Mouse (Mus musculus): ENCODE data around the gene Endod1. TPM values are rescaled to one million over a fixed set of nuclear protein-coding genes. Genes with fewer than 3 reads are reported as not detected.
A peak's percentile ranks its signal among the peaks of the same experiment; 100 is the strongest.

Gene Endod1
- polyA plus RNA-seq, 1 experiment from 2014 or later = 26.8 TPM

- no peak overlapping the region for H3K4me3 ChIP-seq (ENCODE audit: low read depth, low read length)
- DNase-seq (ENCODE audit: low spot score) (no peak), ATAC-seq (replicated peaks; ENCODE audit: low FRiP score, low TSS enrichment, low read depth) (no peak)
- no peak overlapping the region for H3K4me2 ChIP-seq (ENCODE audit: low read length)
- H3K36me3 ChIP-seq (ENCODE audit: control insufficient read depth, insufficient read depth, low read length) = no peaks in the 10 kb centered on the region
- no peaks in the 10 kb centered on the region for H3K9me3 ChIP-seq (ENCODE audit: control insufficient read depth, low read length)
- H3K9ac ChIP-seq (ENCODE audit: low read length) = no peak overlapping the region
- no peaks in the 10 kb centered on the region for H3K27me3 ChIP-seq (replicated peaks; ENCODE audit: control insufficient read depth, insufficient read depth, low read length)
- H3K27ac ChIP-seq (ENCODE audit: low read depth) = no peak overlapping the region
- WGBS = 74% methylated on average over 3 of the region's 3 CpGs
- H3K4me1 ChIP-seq (replicated peaks; ENCODE audit: control insufficient read depth, insufficient read depth, low read length) = no peaks in the 10 kb centered on the region
Measured at GRCm38 (mm10) chr9:14396819-14397448, 15.6 kb upstream of the Endod1 start.

DNA sequence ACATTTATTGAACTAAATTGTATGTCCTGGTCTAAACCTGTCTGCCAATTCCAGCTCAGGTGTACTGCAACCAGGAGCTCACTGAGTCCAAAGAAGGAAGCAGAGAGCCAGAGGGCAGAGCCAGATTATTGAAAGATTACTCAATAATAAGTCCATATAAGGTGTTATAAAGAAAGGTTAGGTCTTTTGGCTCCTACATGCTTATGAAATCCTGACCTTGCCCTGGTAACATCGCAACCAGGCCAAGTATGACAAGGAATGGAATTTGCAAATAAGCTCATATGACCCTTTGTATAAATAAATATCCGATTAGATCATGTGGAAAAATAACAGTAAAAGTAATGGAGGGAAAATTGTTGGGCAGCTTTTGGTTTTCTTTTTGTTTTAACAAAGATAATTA, 14.8 kb upstream of the Endod1 start:
- H3K4me1 ChIP-seq (replicated peaks; ENCODE audit: control insufficient read depth, insufficient read depth, low read length) = no peaks in the 10 kb centered on the region
- WGBS = 74% methylated on average over 2 of the region's 2 CpGs

DNA sequence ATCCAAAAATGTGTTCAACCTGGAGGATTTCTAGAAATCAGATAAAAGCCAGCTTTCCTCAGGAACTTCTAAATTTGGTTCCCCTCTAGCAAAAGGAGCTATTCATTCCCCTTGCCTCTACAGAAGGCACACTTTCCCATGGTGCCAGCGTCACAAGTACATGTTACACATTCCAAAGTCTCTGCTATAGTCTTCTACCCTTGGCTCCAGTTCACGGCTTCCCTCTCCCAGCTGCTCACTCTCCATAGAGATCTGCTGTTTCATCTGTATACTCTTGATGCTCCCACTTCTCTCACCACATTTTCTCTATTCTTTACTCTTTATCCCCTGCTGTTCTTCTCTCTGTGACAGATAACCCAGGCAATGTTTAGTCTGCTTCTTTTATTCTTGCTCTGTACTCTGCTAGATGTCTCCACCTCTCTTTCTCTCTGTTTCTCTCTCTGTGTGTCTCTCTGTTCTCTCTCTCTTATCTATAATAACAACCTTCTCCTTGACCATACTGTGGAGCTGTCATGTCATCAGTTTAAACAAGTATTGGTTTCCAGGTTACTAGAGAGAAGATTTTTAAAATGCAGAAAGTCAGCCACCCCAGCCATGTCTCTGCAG, 13.8 kb upstream of the Endod1 start:
- ATAC-seq (replicated peaks; ENCODE audit: low FRiP score, low TSS enrichment, low read depth) (no peak), DNase-seq (ENCODE audit: low spot score) (no peak)
- Histone ChIP-seq H3K4me1 (replicated peaks; ENCODE audit: control insufficient read depth, insufficient read depth, low read length) (no peaks in the 10 kb centered on the region), H3K27me3 (replicated peaks; ENCODE audit: control insufficient read depth, insufficient read depth, low read length) (no peaks in the 10 kb centered on the region), H3K27ac (ENCODE audit: low read depth) (no peak overlapping the region), H3K4me3 (ENCODE audit: low read depth, low read length) (no peak overlapping the region), H3K9me3 (ENCODE audit: control insufficient read depth, low read length) (no peaks in the 10 kb centered on the region), H3K9ac (ENCODE audit: low read length) (no peak overlapping the region), H3K36me3 (ENCODE audit: control insufficient read depth, insufficient read depth, low read length) (no peaks in the 10 kb centered on the region), H3K4me2 (ENCODE audit: low read length) (no peak overlapping the region)
- WGBS = 37% methylated on average over 2 of the region's 2 CpGs

More for the DNA sequence above, 14.8 kb upstream of the Endod1 start:
- Histone ChIP-seq H3K4me2 (ENCODE audit: low read length) (no peak overlapping the region), H3K36me3 (ENCODE audit: control insufficient read depth, insufficient read depth, low read length) (no peaks in the 10 kb centered on the region), H3K27ac (ENCODE audit: low read depth) (no peak overlapping the region), H3K9ac (ENCODE audit: low read length) (no peak overlapping the region), H3K27me3 (replicated peaks; ENCODE audit: control insufficient read depth, insufficient read depth, low read length) (no peaks in the 10 kb centered on the region), H3K9me3 (ENCODE audit: control insufficient read depth, low read length) (no peaks in the 10 kb centered on the region), H3K4me3 (ENCODE audit: low read depth, low read length) (no peak overlapping the region)
- DNase-seq (ENCODE audit: low spot score) = no peak
- ATAC-seq (replicated peaks; ENCODE audit: low FRiP score, low TSS enrichment, low read depth) = no peak

DNA sequence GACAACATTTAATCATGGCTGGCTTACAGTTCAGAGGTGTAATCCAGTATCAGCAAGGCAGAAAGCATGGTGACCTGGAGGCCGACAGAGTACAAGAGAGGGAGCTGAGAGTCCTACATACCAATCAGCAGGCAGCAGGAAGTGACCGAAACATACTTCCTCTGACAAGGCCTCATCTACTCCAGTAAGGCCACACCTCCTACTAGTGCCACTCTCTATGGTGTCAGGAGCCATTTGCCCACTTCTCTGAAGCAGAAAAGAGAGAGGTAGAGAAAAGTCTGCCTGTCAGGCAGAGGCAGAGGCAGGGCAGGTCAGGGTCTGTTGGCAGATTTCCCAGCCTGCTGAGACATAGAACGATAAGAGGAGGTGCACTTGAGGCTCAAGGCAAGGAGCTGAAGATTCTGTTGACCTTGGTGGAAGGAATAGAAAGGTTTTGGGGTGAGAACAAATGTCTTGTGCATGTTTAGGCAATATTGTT, 10.6 kb upstream of the Endod1 start:
- Histone ChIP-seq H3K9me3 (ENCODE audit: control insufficient read depth, low read length) (no peaks in the 10 kb centered on the region), H3K4me1 (replicated peaks; ENCODE audit: control insufficient read depth, insufficient read depth, low read length) (no peaks in the 10 kb centered on the region)
- no peak for DNase-seq (ENCODE audit: low spot score)

DNA sequence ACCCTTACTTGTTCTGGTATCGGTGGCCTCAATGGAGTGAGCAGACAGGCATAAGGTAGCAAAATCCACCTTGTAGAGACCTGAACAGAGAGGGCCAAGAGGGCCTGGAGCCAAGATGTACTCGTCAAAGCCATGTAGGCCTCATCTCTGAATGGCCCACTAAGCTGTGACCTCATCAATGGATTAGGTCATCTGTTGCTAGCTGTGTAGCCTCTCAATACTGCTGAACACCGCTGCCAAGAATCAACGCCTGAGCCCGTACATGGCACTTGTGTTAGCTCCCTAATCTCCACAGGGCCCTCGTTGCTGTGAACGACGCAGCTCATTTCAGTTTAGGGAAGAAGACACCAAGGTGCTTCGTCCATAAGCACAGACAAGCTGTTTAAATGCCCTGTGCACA, 10.0 kb upstream of the Endod1 start:
- H3K27me3 ChIP-seq (replicated peaks; ENCODE audit: control insufficient read depth, insufficient read depth, low read length) = no peaks in the 10 kb centered on the region
- no peak overlapping the region for H3K27ac ChIP-seq (ENCODE audit: low read depth)
- no peaks in the 10 kb centered on the region for H3K9me3 ChIP-seq (ENCODE audit: control insufficient read depth, low read length)
- H3K9ac ChIP-seq (ENCODE audit: low read length) = no peak overlapping the region
- DNase-seq (ENCODE audit: low spot score) (no peak), ATAC-seq (replicated peaks; ENCODE audit: low FRiP score, low TSS enrichment, low read depth) (no peak)
- H3K36me3 ChIP-seq (ENCODE audit: control insufficient read depth, insufficient read depth, low read length) = no peaks in the 10 kb centered on the region
- no peaks in the 10 kb centered on the region for H3K4me1 ChIP-seq (replicated peaks; ENCODE audit: control insufficient read depth, insufficient read depth, low read length)
- WGBS = 93% methylated on average over 9 of the region's 9 CpGs
- H3K4me3 ChIP-seq (ENCODE audit: low read depth, low read length) = no peak overlapping the region
- H3K4me2 ChIP-seq (ENCODE audit: low read length) = no peak overlapping the region

More for the DNA sequence above, 10.6 kb upstream of the Endod1 start:
- Histone ChIP-seq H3K27ac (ENCODE audit: low read depth) (no peak overlapping the region), H3K4me3 (ENCODE audit: low read depth, low read length) (no peak overlapping the region), H3K27me3 (replicated peaks; ENCODE audit: control insufficient read depth, insufficient read depth, low read length) (no peaks in the 10 kb centered on the region), H3K36me3 (ENCODE audit: control insufficient read depth, insufficient read depth, low read length) (no peaks in the 10 kb centered on the region), H3K4me2 (ENCODE audit: low read length) (no peak overlapping the region), H3K9ac (ENCODE audit: low read length) (no peak overlapping the region)
- WGBS = 76% methylated on average over 3 of the region's 3 CpGs
- no peak for ATAC-seq (replicated peaks; ENCODE audit: low FRiP score, low TSS enrichment, low read depth)

DNA sequence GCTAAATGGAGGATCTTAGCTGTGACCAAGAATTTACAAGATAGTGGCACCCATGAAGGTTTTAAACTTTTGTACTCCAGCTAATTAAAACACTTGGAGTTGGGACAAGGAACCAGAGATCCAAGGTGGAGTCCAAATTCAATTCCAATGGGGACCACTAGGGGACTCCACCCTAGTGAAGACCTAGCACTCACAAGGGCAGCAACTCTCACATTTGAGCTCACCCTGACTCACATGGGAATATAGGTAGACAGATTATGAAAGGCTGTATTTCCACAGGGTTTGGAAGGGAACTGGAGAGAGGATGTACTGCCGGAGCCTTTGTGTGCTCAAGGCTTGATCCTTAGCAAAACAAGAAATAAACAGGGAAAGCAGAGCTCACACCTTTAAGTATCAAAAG, 9.0 kb upstream of the Endod1 start:
- H3K4me2 ChIP-seq (ENCODE audit: low read length) = no peak overlapping the region
- no peaks in the 10 kb centered on the region for H3K27me3 ChIP-seq (replicated peaks; ENCODE audit: control insufficient read depth, insufficient read depth, low read length)
- H3K9me3 ChIP-seq (ENCODE audit: control insufficient read depth, low read length) = no peaks in the 10 kb centered on the region
- no peak for DNase-seq (ENCODE audit: low spot score)
- 97% methylated on average over 1 of the region's 1 CpGs for WGBS
- H3K27ac ChIP-seq (ENCODE audit: low read depth) = no peak overlapping the region
- no peaks in the 10 kb centered on the region for H3K36me3 ChIP-seq (ENCODE audit: control insufficient read depth, insufficient read depth, low read length)
- no peak overlapping the region for H3K4me3 ChIP-seq (ENCODE audit: low read depth, low read length)
- no peaks in the 10 kb centered on the region for H3K4me1 ChIP-seq (replicated peaks; ENCODE audit: control insufficient read depth, insufficient read depth, low read length)
- H3K9ac ChIP-seq (ENCODE audit: low read length) = no peak overlapping the region
- no peak for ATAC-seq (replicated peaks; ENCODE audit: low FRiP score, low TSS enrichment, low read depth)

- 76% methylated on average over 4 of the region's 4 CpGs for WGBS
- no peak overlapping the region for H3K9ac ChIP-seq (ENCODE audit: low read length)
- H3K36me3 ChIP-seq (ENCODE audit: control insufficient read depth, insufficient read depth, low read length) = no peaks in the 10 kb centered on the region
- H3K27ac ChIP-seq (ENCODE audit: low read depth) = no peak overlapping the region
- H3K4me3 ChIP-seq (ENCODE audit: low read depth, low read length) = no peak overlapping the region
- no peaks in the 10 kb centered on the region for H3K4me1 ChIP-seq (replicated peaks; ENCODE audit: control insufficient read depth, insufficient read depth, low read length)
- H3K9me3 ChIP-seq (ENCODE audit: control insufficient read depth, low read length) = no peaks in the 10 kb centered on the region
- H3K27me3 ChIP-seq (replicated peaks; ENCODE audit: control insufficient read depth, insufficient read depth, low read length) = no peaks in the 10 kb centered on the region
- DNase-seq (ENCODE audit: low spot score) (no peak), ATAC-seq (replicated peaks; ENCODE audit: low FRiP score, low TSS enrichment, low read depth) (0 out of 2 replicates have a peak, but pooled peaks have one; percentile 23)
- H3K4me2 ChIP-seq (ENCODE audit: low read length) = no peak overlapping the region
Measured at GRCm38 (mm10) chr9:14389050-14389621, 7.8 kb upstream of the Endod1 start.

- no peak for ATAC-seq (replicated peaks; ENCODE audit: low FRiP score, low TSS enrichment, low read depth)
- H3K4me3 ChIP-seq (ENCODE audit: low read depth, low read length) = no peak overlapping the region
- no peak for DNase-seq (ENCODE audit: low spot score)
- no peaks in the 10 kb centered on the region for H3K36me3 ChIP-seq (ENCODE audit: control insufficient read depth, insufficient read depth, low read length)
- H3K9ac ChIP-seq (ENCODE audit: low read length) = no peak overlapping the region
- H3K27ac ChIP-seq (ENCODE audit: low read depth) = no peak overlapping the region
- H3K4me2 ChIP-seq (ENCODE audit: low read length) = no peak overlapping the region
- H3K9me3 ChIP-seq (ENCODE audit: control insufficient read depth, low read length) = no peaks in the 10 kb centered on the region
- H3K4me1 ChIP-seq (replicated peaks; ENCODE audit: control insufficient read depth, insufficient read depth, low read length) = no peaks in the 10 kb centered on the region
- 93% methylated on average over 1 of the region's 1 CpGs for WGBS
- no peaks in the 10 kb centered on the region for H3K27me3 ChIP-seq (replicated peaks; ENCODE audit: control insufficient read depth, insufficient read depth, low read length)
Measured at GRCm38 (mm10) chr9:14388001-14388400, 6.7 kb upstream of the Endod1 start.

Data from intestine, embryonic 14.5 days (tissue).